Mouse (Mus musculus): ENCODE results near the gene Ndufs1. TPM values are rescaled to one million over a fixed set of nuclear protein-coding genes. Genes with fewer than 3 reads are reported as not detected.

Gene Ndufs1
- total RNA-seq, 2 experiments from 2014 or later, result 349 to 374 TPM

- no peak for DNase-seq (ENCODE audit: low spot score)
These were observed 57.0 kb downstream of the Ndufs1 start for GRCm38 (mm10) chr1:63119675-63120074.

GRCm38 (mm10) chr1:63115540-63115939 lies 61.1 kb downstream of the Ndufs1 start:
- no peak for DNase-seq (ENCODE audit: low spot score)

GRCm38 (mm10) chr1:63115096-63115495 lies 61.5 kb downstream of the Ndufs1 start:
- DNase-seq (ENCODE audit: low spot score), result no peak

GRCm38 (mm10) chr1:63114136-63114781 lies 62.4 kb downstream of the Ndufs1 start, which contains the start of gene Ino80d:
TSS of gene Ino80d (minus strand) at chr1:63114667.
- DNase-seq (ENCODE audit: low spot score), result peak; percentile 81

GRCm38 (mm10) chr1:63113274-63114135 lies 63.1 kb downstream of the Ndufs1 start:
- DNase-seq (ENCODE audit: low spot score), result peak; percentile 43

GRCm38 (mm10) chr1:63112865-63113261 lies 63.8 kb downstream of the Ndufs1 start:
- DNase-seq (ENCODE audit: low spot score), result peak; percentile 24

- DNase-seq (ENCODE audit: low spot score), result no peak
These were observed 64.3 kb downstream of the Ndufs1 start for GRCm38 (mm10) chr1:63112151-63112864.

GRCm38 (mm10) chr1:63110536-63111285 lies 65.9 kb downstream of the Ndufs1 start:
- no peak for DNase-seq (ENCODE audit: low spot score)

GRCm38 (mm10) chr1:63107614-63108327 lies 68.9 kb downstream of the Ndufs1 start:
- peak; percentile 15 for DNase-seq (ENCODE audit: low spot score)

GRCm38 (mm10) chr1:63102758-63103451 lies 73.7 kb downstream of the Ndufs1 start:
- no peak for DNase-seq (ENCODE audit: low spot score)

- DNase-seq (ENCODE audit: low spot score), result no peak
These were observed 76.4 kb downstream of the Ndufs1 start for GRCm38 (mm10) chr1:63100196-63100595.

- DNase-seq (ENCODE audit: low spot score), result no peak
These were observed 77.8 kb downstream of the Ndufs1 start for GRCm38 (mm10) chr1:63098831-63099230.

GRCm38 (mm10) chr1:63096071-63096470 lies 80.6 kb downstream of the Ndufs1 start:
- no peak for DNase-seq (ENCODE audit: low spot score)

Small RNAs within 50 kb of the gene (microRNA-seq; reads per million reads assigned to microRNA genes)
- gene Gm24557, result not detected
- not detected for gene Gm27512

Other genes starting within 250 kb of the Ndufs1 start
- 10 to 100 TPM; 13.0 to 13.2 TPM for gene Ino80d, start 62.2 kb downstream of the Ndufs1 start, total RNA-seq (2021)
- 100 to 1,000 TPM; 342 to 368 TPM for gene Eef1b2, start within 50 bp of the Ndufs1 start, total RNA-seq (2021)
- gene Gpr1, start 37.7 kb upstream of the Ndufs1 start, total RNA-seq (2021), result under 1 TPM; 0.41 to 0.45 TPM
- under 1 TPM; 0.12 to 0.25 TPM for gene Zdbf2, start 96.4 kb upstream of the Ndufs1 start, total RNA-seq (2021)

Measured in gastrocnemius, adult 18-20 months (tissue).